Comparison of ENCODE assay signal across 8 mouse cellular contexts in the genomic region with DNA sequence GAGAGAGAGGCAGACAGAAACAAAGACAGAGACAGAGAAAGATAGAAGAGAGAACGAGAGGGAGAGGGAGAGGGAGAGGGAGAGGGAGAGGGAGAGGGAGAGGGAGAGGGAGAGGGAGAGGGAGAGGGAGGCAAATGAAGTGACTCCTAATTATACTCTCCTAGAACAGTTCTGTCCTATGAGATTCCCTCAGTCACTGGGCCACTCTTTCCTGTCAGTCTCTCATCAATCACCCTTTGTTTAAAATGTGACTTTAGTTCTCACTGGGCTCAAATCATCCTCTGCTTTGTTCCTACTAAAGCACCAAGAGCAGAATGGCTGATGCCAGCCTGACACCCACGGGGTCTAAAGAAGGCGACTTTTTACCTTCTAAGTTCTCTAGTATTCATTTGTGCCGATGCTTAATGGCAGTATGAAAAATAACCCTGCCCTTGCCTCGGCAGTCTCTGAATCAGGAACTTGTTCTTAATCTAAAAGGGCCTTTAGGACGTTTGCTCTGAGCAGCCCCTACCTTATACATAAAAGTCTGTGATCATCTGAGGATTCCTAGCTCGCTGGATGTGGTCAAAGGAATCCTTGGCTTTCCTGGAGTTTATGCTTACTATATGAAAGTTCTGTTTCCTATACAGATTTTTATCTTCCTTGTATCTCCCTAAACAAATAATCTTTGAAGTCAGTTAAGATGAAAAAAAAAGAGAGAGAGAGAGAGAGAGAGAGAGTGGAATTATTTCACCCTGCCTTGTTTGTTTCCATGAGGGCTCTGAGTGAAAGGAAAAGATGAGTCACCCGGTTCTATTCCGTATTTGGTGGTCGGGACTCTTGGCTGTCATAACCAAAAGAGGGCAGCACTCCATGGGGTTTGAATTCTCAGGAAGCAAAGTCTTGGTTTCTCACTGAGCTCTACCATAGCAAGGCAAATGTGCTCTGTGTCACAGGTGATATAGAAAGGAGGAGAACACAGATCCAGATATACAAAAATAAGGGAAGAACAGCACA. TPM values are rescaled to one million over a fixed set of nuclear protein-coding genes. Genes with fewer than 3 reads are reported as not detected.
DNase-seq lines count a peak whose midpoint lies in the region; ATAC-seq and TF ChIP-seq lines count a peak whose summit lies in the region.

No protein-coding gene starts in this region.

- H3K9me3 ChIP-seq in heart, embryonic 16.5 days (replicated peaks; ENCODE audit: control insufficient read depth, low read length): no peaks in the 10 kb centered on the region
- H3K9me3 ChIP-seq in kidney, embryonic 16.5 days (ENCODE audit: low read length): no peaks in the 10 kb centered on the region
- H3K9me3 ChIP-seq in liver, embryonic 14.5 days (ENCODE audit: control insufficient read depth, low read length): no peaks in the 10 kb centered on the region
- H3K9me3 ChIP-seq in neural tube, embryonic 13.5 days: no peaks in the 10 kb centered on the region

- no peaks in the 10 kb centered on the region for H3K27me3 ChIP-seq in heart, embryonic 16.5 days (ENCODE audit: control insufficient read depth, insufficient read depth, low read length)
- no peaks in the 10 kb centered on the region for H3K27me3 ChIP-seq in kidney, embryonic 16.5 days (ENCODE audit: insufficient read depth, low read length)
- H3K27me3 ChIP-seq in liver, embryonic 14.5 days (ENCODE audit: control insufficient read depth, insufficient read depth, low read length): no peaks in the 10 kb centered on the region
- H3K27me3 ChIP-seq in neural tube, embryonic 13.5 days: no peaks in the 10 kb centered on the region

- H3K9ac ChIP-seq in heart, embryonic 16.5 days (ENCODE audit: low read length): peak overlapping the region; percentile 59
- H3K9ac ChIP-seq in kidney, embryonic 16.5 days (replicated peaks; ENCODE audit: low read length): no peak overlapping the region
- no peak overlapping the region for H3K9ac ChIP-seq in liver, embryonic 14.5 days (replicated peaks)
- 0 out of 2 replicates have a peak overlapping the region, but pooled peaks have one; percentile 28 for H3K9ac ChIP-seq in neural tube, embryonic 13.5 days

- TF ChIP-seq CTCF in liver, embryonic 14.5 days (IDR thresholded peaks at IDR 0.05; ENCODE audit: low read depth): peak; percentile 32

- H3K36me3 ChIP-seq in heart, embryonic 16.5 days (ENCODE audit: control insufficient read depth, insufficient read depth): no peaks in the 10 kb centered on the region
- no peaks in the 10 kb centered on the region for H3K36me3 ChIP-seq in kidney, embryonic 16.5 days (ENCODE audit: insufficient read depth, low read length)
- H3K36me3 ChIP-seq in liver, embryonic 14.5 days (replicated peaks; ENCODE audit: control insufficient read depth, insufficient read depth, low read depth): no peaks in the 10 kb centered on the region
- H3K36me3 ChIP-seq in neural tube, embryonic 13.5 days: no peaks in the 10 kb centered on the region

- H3K4me3 ChIP-seq in heart, embryonic 16.5 days (ENCODE audit: low read length): no peak overlapping the region
- no peak overlapping the region for H3K4me3 ChIP-seq in kidney, embryonic 16.5 days (ENCODE audit: low read length)
- no peak overlapping the region for H3K4me3 ChIP-seq in liver, embryonic 14.5 days (ENCODE audit: insufficient read depth in 1 of 2, low read depth in 2 of 2, low read length in 2 of 2)
- no peak overlapping the region for H3K4me3 ChIP-seq in neural tube, embryonic 13.5 days

- H3K4me1 ChIP-seq in heart, embryonic 16.5 days (ENCODE audit: control insufficient read depth, insufficient read depth, low read length): peaks cover 24% of the 10 kb centered on the region
- H3K4me1 ChIP-seq in kidney, embryonic 16.5 days (ENCODE audit: insufficient read depth, low read length): 0 out of 2 replicates have a peak, but pooled peaks cover 6% of the 10 kb centered on the region
- no peaks in the 10 kb centered on the region for H3K4me1 ChIP-seq in liver, embryonic 14.5 days (replicated peaks; ENCODE audit: control insufficient read depth in 2 of 2, insufficient read depth in 2 of 2, low read length in 1 of 2)
- peaks cover 9% of the 10 kb centered on the region for H3K4me1 ChIP-seq in neural tube, embryonic 13.5 days (replicated peaks)

- peak; percentile 98 for DNase-seq in 416B (ENCODE audit: low read depth)
- peak; percentile 95 for DNase-seq in NIH3T3 (ENCODE audit: low read depth)
- peak; percentile 74 for DNase-seq in fibroblast of lung, adult 2 months (ENCODE audit: low read depth)
- DNase-seq in liver, embryonic 14.5 days (ENCODE audit: low read depth in 3 of 3, low spot score in 3 of 3): peak; percentile 9 to 37 (median 24)
- DNase-seq in thymus, postnatal 36 days: peak; percentile 16 to 18

- 16% methylated on average over 10 of the region's 10 CpGs for WGBS in heart, embryonic 16.5 days
- 32% methylated on average over 10 of the region's 10 CpGs for WGBS in kidney, embryonic 16.5 days
- WGBS in liver, embryonic 14.5 days (ENCODE audit: insufficient replicate concordance): 18% methylated on average over 10 of the region's 10 CpGs
- WGBS in neural tube, embryonic 13.5 days: 13% methylated on average over 10 of the region's 10 CpGs

- H3K4me2 ChIP-seq in heart, embryonic 16.5 days (ENCODE audit: low read depth, low read length): peak overlapping the region; percentile 37; the same call in 1 of the 2 replicates
- H3K4me2 ChIP-seq in kidney, embryonic 16.5 days (replicated peaks; ENCODE audit: low read depth, low read length): no peak overlapping the region
- no peak overlapping the region for H3K4me2 ChIP-seq in liver, embryonic 14.5 days (ENCODE audit: low read depth)
- no peak overlapping the region for H3K4me2 ChIP-seq in neural tube, embryonic 13.5 days

- no peak for TF ChIP-seq EP300 in liver, embryonic 14.5 days (IDR thresholded peaks at IDR 0.05; ENCODE audit: low read depth)

- ATAC-seq in heart, embryonic 16.5 days (replicated peaks; ENCODE audit: extremely low read depth, insufficient read depth, low FRiP score): peak; percentile 74
- peak; percentile 70 for ATAC-seq in kidney, embryonic 16.5 days (ENCODE audit: low FRiP score, low TSS enrichment)
- ATAC-seq in liver, embryonic 14.5 days (ENCODE audit: insufficient read depth): no peak
- peak; percentile 71 for ATAC-seq in neural tube, embryonic 13.5 days (ENCODE audit: low read depth)

- peak overlapping the region; percentile 91 for H3K27ac ChIP-seq in heart, embryonic 16.5 days (ENCODE audit: low read length)
- peak overlapping the region; percentile 32; the same call in 1 of the 2 replicates for H3K27ac ChIP-seq in kidney, embryonic 16.5 days (ENCODE audit: low read length)
- no peak overlapping the region for H3K27ac ChIP-seq in liver, embryonic 14.5 days
- H3K27ac ChIP-seq in neural tube, embryonic 13.5 days (replicated peaks): peak overlapping the region; percentile 46

RNA-seq across cellular contexts. Expression of a gene that starts 20.2 kb away (rescaled TPM):
- 0.10 and 0.12 TPM in 2 replicates for polyA plus RNA-seq in heart, embryonic 16.5 days (2015; fragmentation: Nextera tagmentation; extraction: Ambion mirVana)
- polyA plus RNA-seq in kidney, embryonic 16.5 days (2015; fragmentation: Nextera tagmentation; extraction: Ambion mirVana): 0.06 TPM in 2 replicates
- under 0.01 and 0.01 TPM in 2 replicates for polyA plus RNA-seq in liver, embryonic 14.5 days (2012; rRNA removed)
- not detected in 2 replicates for polyA plus RNA-seq in liver, embryonic 14.5 days (2014; fragmentation: Nextera tagmentation; extraction: Ambion mirVana)
- 0.04 TPM in 1 of 2 replicates, not detected in the other for polyA plus RNA-seq in neural tube, embryonic 13.5 days (2015; fragmentation: Nextera tagmentation; extraction: Ambion mirVana)

Comparison
In these comparisons a context has a peak if more than half of its experiments do, and no peak if none do; other contexts are left out.
1. DNase-seq: peak in every context shown above with its lines; median percentile 98 in 416B; 95 in NIH3T3; 74 in fibroblast of lung, adult 2 months; 24 in liver, embryonic 14.5 days; 17 in thymus, postnatal 36 days.
2. H3K9ac ChIP-seq: peak in heart, embryonic 16.5 days (single experiment) and neural tube, embryonic 13.5 days (single experiment); none in kidney, embryonic 16.5 days (single experiment) and liver, embryonic 14.5 days (single experiment).